Mouse (Mus musculus) cerebellum, postnatal 4 days (tissue): ENCODE measurements around the gene Pdia3.
"Not testable (repeated sequence)": the region's sequence is repeated elsewhere in the genome, so short reads cannot be mapped to it uniquely, and the experiment has no call there.

ENCODE experiments used
- DNase-seq, 2 experiments: peaks; one replicate each; pipeline ENCODE4 v3.0.0; 2022; ENCODE audit warnings: low spot score in 2 of 2, mixed read lengths in 1 of 2

Gene Pdia3

DNA sequence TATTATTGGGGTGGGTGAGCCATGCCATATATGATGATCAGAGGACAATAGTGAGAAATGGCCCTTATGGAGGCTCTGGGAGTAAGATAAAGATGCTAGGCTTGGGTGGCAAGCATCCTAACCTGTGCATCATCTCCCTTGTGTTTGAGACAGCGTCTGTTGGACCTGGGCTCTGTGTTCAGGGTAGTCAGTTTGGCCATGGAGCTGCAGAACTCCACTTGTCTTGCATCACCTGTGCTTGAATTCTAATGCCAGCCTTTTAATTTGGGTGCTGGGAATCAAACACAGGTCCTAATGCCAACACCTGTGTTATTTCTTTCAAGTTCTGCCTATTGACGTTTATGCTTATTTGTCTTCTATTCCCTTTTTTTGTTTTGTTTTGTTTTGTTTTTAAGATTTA, 61.7 kb downstream of the Pdia3 start:
- DNase-seq = not testable (repeated sequence)

GRCm38 (mm10) chr2:121477491-121478266, 64.1 kb downstream of the Pdia3 start:
- DNase-seq = no peak

GRCm38 (mm10) chr2:121480498-121480897, 66.9 kb downstream of the Pdia3 start:
- no peak for DNase-seq

GRCm38 (mm10) chr2:121480916-121481315, 67.3 kb downstream of the Pdia3 start:
- not testable (repeated sequence) for DNase-seq

DNA sequence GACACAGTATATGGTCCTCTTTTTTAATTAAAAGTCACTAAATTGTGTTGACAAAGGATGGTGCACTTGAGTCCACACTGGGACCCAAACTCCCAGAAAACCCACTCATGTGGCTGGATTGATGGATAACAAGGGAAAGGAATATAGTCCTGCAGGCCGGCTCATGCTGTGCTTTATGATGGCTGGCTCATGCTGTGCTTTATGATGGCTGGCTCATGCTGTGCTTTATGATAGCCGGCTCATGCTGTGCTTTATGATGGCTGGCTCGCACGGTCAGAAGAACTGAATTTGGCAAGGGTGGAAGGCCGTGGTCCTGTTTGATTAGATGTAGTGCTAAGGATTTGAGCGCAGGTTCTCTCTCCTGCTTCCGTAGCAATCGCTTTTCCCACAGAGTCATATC, 70.0 kb downstream of the Pdia3 start:
- DNase-seq = no peak

DNA sequence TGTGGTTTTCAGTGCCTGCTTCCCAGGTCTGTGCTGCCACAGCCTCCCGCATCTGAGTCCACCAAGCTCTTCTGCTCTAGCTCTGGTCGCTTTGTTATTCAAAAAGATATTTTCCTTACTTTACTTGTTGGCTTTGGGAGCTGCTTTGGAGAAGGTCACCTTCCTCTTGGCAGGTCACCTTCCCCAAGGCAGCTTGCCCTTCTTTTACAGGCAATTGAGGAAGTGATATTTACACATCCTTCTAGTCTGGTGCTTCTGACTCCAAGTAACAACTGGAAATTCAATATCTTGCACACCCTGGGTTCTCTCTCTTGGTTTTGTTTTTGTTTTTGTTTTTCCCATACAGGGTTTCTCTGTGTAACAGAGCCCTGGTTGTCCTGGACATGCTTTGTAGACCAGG, 70.8 kb downstream of the Pdia3 start:
- DNase-seq = not testable (repeated sequence)
